Mouse (Mus musculus) limb, embryonic 14.5 days (tissue): ENCODE data around the gene Nog. TPM values are rescaled to one million over a fixed set of nuclear protein-coding genes. Genes with fewer than 3 reads are reported as not detected.

Experiments used
- ATAC-seq: fragments of 200-750 bp; cut with Nextera tagmentation; 2 replicates; pipeline ENCODE4 v1.8.0; 2017; ENCODE audit warnings: low read depth, moderate number of reproducible peaks, moderate TSS enrichment; ENCODE audit not compliant: low FRiP score
- DNase-seq: peaks from one replicate; pipeline ENCODE4 v3.0.0-alpha.2; 2015; ENCODE audit warnings: low spot score
- H3K27ac ChIP-seq: fragments of 300-500 bp; sonication (generic); replicated peaks from 2 replicates; pipeline ENCODE4 v1.5.1; 2014; ENCODE audit warnings: low read depth, mild to moderate bottlenecking, low read length, moderate library complexity, mixed read lengths
- H3K27me3 ChIP-seq: fragments of 300-500 bp; sonication (generic); 2 replicates; pipeline ENCODE4 v1.6.1; 2014; ENCODE audit warnings: low read length, mixed read lengths; ENCODE audit not compliant: control insufficient read depth, insufficient read depth
- H3K36me3 ChIP-seq: fragments of 300-500 bp; sonication (generic); 2 replicates; pipeline ENCODE4 v1.6.1; 2014; ENCODE audit warnings: mild to moderate bottlenecking, low read length, moderate library complexity, mixed read lengths; ENCODE audit not compliant: control insufficient read depth, insufficient read depth
- H3K4me1 ChIP-seq: fragments of 300-500 bp; sonication (generic); 2 replicates; pipeline ENCODE4 v1.6.1; 2014; ENCODE audit warnings: antibody characterized with exemption, low read length, mixed read lengths; ENCODE audit not compliant: control insufficient read depth, insufficient read depth
- H3K4me2 ChIP-seq: fragments of 300-500 bp; sonication (generic); replicated peaks from 2 replicates; pipeline ENCODE4 v1.6.1; 2014; ENCODE audit warnings: low read depth, mild to moderate bottlenecking, low read length, moderate library complexity; ENCODE audit not compliant: severe bottlenecking
- H3K4me3 ChIP-seq: fragments of 300-500 bp; sonication (generic); replicated peaks from 2 replicates; pipeline ENCODE4 v1.5.1; 2014; ENCODE audit warnings: low read length
- H3K9ac ChIP-seq: fragments of 300-500 bp; sonication (generic); 2 replicates; pipeline ENCODE4 v1.6.1; 2014; ENCODE audit warnings: mild to moderate bottlenecking, low read depth, low read length, moderate library complexity; ENCODE audit not compliant: severe bottlenecking
- H3K9me3 ChIP-seq: fragments of 300-500 bp; sonication (generic); 2 replicates; pipeline ENCODE4 v1.6.1; 2016; ENCODE audit warnings: low read length; ENCODE audit not compliant: control insufficient read depth
- POLR2A ChIP-seq: fragments of 200-500 bp; IDR thresholded peaks from 2 replicates; pipeline ENCODE4 v1.8.0; 2012; ENCODE audit warnings: inconsistent platforms, mild to moderate bottlenecking, moderate library complexity, borderline replicate concordance; ENCODE audit not compliant: insufficient read depth, insufficient read length; ENCODE audit errors: extremely low read depth
- WGBS: fragments of 180-500 bp; shearing (Covaris S2); extraction: QIAGEN DNeasy Blood & Tissue Kit; methylation state at CpG from one replicate; pipeline ENCODE4 v1.1.7; 2014; 5-methylcytosine and 5-hydroxymethylcytosine counted together
- polyA plus RNA-seq, 2 experiments: library from polyadenylated mRNA; depleted of rRNA in 1 of 2; stranded (reverse) in 1 of 2; unstranded in 1 of 2; fragments of >200 nt; fragmentation: Nextera tagmentation in 1 of 2; extraction: Ambion mirVana in 1 of 2; gene quantifications; 2 replicates each; pipeline versions ENCODE4 v1.2.1 to v1.2.3; 2012 to 2014

Nog gene
- polyA plus RNA-seq (2012; rRNA removed) (19.5 and 27.1 TPM in 2 replicates), polyA plus RNA-seq (2014; fragmentation: Nextera tagmentation; extraction: Ambion mirVana) (8.1 and 9.5 TPM in 2 replicates)

- Histone ChIP-seq H3K27me3 (peaks cover 23% of the 10 kb centered on the region), H3K36me3 (no peaks in the 10 kb centered on the region), H3K27ac (peak within 1 kb of the TSS; percentile 81), H3K9ac (peak within 1 kb of the TSS; percentile 65), H3K4me3 (peak within 1 kb of the TSS; percentile 65), H3K4me2 (peak within 1 kb of the TSS; percentile 95), H3K9me3 (no peaks in the 10 kb centered on the region), H3K4me1 (peaks cover 19% of the 10 kb centered on the region)
- TF ChIP-seq POLR2A, result no peak
- ATAC-seq (peak; percentile 41), DNase-seq (peak; percentile 74)
- WGBS, result 1% methylated on average over 53 of the region's 97 CpGs
These were observed at the start of gene Nog for GRCm38 (mm10) chr11:89302056-89302815. Nog (minus strand) TSS chr11:89302332.

- ATAC-seq, result no peak
- no peak overlapping the region for H3K4me3 ChIP-seq
- no peaks in the 10 kb centered on the region for H3K36me3 ChIP-seq
- no peak overlapping the region for H3K9ac ChIP-seq
- TF ChIP-seq POLR2A, result no peak
- peaks cover 10% of the 10 kb centered on the region for H3K4me1 ChIP-seq
- DNase-seq, result no peak
- H3K27ac ChIP-seq, result no peak overlapping the region
- no peak overlapping the region for H3K4me2 ChIP-seq
- H3K9me3 ChIP-seq, result no peaks in the 10 kb centered on the region
- no peaks in the 10 kb centered on the region for H3K27me3 ChIP-seq
- WGBS, result 20% methylated on average over 12 of the region's 12 CpGs
These were observed 38.1 kb upstream of the Nog start for GRCm38 (mm10) chr11:89340238-89340637.

DNA sequence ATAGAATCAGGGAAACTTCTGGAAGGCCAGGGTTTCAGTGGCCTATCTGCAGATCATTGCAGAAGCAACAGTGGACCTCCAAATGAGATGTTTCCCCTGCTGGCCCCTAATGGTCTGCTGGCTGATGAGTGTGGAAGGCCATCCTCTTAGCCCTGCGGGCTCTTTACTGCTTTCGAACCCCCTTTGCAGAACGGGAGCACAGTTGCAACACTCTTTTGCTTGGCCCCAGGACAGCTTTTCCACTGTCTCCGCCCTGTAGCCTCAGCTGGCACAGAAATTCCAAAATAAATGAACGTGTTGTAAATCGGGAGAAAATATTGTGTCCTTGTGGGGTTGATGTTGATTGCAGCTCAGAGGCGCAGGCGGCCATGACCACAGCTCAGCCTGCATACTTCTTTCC is 37.7 kb upstream of the Nog start:
- no peaks in the 10 kb centered on the region for H3K9me3 ChIP-seq
- no peak for TF ChIP-seq POLR2A
- H3K36me3 ChIP-seq, result no peaks in the 10 kb centered on the region
- DNase-seq (no peak), ATAC-seq (no peak)
- H3K27me3 ChIP-seq, result no peaks in the 10 kb centered on the region
- peaks cover 10% of the 10 kb centered on the region for H3K4me1 ChIP-seq
- no peak overlapping the region for H3K4me3 ChIP-seq
- 46% methylated on average over 8 of the region's 8 CpGs for WGBS
- no peak overlapping the region for H3K9ac ChIP-seq
- no peak overlapping the region for H3K4me2 ChIP-seq
- no peak overlapping the region for H3K27ac ChIP-seq

GRCm38 (mm10) chr11:89337910-89338309 is 35.8 kb upstream of the Nog start:
- Histone ChIP-seq H3K4me3 (no peak overlapping the region), H3K4me1 (peaks cover 10% of the 10 kb centered on the region), H3K9me3 (no peaks in the 10 kb centered on the region), H3K27ac (no peak overlapping the region), H3K36me3 (no peaks in the 10 kb centered on the region), H3K9ac (no peak overlapping the region), H3K27me3 (no peaks in the 10 kb centered on the region), H3K4me2 (no peak overlapping the region)
- ATAC-seq (no peak), DNase-seq (no peak)
- TF ChIP-seq POLR2A, result no peak

DNA sequence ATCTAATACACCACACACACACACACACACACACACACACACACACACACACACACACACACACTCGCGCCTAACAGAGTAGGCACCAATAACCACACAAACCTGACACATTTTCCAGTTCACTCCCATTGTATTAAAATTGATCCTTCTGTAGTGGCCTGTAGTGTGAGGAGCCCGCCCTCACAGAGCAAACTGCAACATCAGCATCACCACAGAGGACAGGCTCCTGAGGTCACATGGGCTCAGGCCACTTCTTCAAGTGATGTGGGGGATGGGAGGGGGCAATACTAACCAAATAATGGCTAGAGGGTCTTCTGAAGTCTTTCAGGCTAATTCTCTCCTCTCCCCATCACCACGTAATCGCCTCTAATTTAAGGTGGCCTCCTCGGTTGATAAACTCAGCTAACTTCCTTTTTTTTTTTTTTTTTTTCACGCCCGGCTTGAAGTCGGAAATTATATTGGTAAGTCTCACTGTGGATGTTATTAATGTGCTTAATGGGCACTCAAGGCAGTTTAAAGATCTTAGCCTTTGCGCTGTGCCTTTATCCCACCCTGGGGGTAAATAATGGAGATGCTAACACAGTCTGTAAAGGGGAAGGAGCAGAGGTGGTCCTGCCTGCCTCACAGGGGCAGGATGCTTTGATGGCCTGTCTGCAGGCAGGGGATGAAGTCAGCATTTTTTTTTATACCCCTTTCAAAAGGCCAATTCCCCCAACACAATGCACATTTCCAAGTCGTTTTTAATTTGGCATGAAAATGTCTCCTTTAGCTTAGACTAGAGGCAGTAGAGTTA is 25.2 kb upstream of the Nog start:
- peak; percentile 49 for DNase-seq

More for the DNA sequence above, 25.2 kb upstream of the Nog start:
- Histone ChIP-seq H3K9ac (no peak overlapping the region), H3K4me3 (no peak overlapping the region), H3K4me2 (no peak overlapping the region), H3K27ac (no peak overlapping the region), H3K27me3 (no peaks in the 10 kb centered on the region), H3K36me3 (no peaks in the 10 kb centered on the region), H3K4me1 (peaks cover 11% of the 10 kb centered on the region), H3K9me3 (peaks cover 3% of the 10 kb centered on the region; the same call in 1 of the 2 replicates)
- TF ChIP-seq POLR2A, result no peak
- peak; percentile 50; the same call in 1 of the 2 replicates for ATAC-seq
- 21% methylated on average over 11 of the region's 11 CpGs for WGBS
